Mouse (Mus musculus): ENCODE results near the gene Ifitm5. TPM values are rescaled to one million over a fixed set of nuclear protein-coding genes. Genes with fewer than 3 reads are reported as not detected.

The Ifitm5 gene
- polyA plus RNA-seq, 1 experiment: 0.44 TPM

- Histone ChIP-seq H3K79me3 (ENCODE audit: low read depth) (peaks cover 39% of the 10 kb centered on the region), H3K79me2 (ENCODE audit: control insufficient read depth, insufficient read depth) (peaks cover 52% of the 10 kb centered on the region), H3K36me3 (ENCODE audit: control insufficient read depth, insufficient read depth) (peaks cover 13% of the 10 kb centered on the region), H3ac (ENCODE audit: control insufficient read depth, insufficient read length, low read depth) (peak overlapping the region; percentile 47), H3K27me3 (ENCODE audit: control insufficient read depth, insufficient read depth, insufficient read length) (no peaks in the 10 kb centered on the region), H3K4me3 (ENCODE audit: insufficient read depth, poor library complexity, severe bottlenecking) (peak overlapping the region; percentile 82)
- no peak for TF ChIP-seq USF1 (IDR thresholded peaks at IDR 0.05; ENCODE audit: low read depth)
- TF ChIP-seq CTCF (IDR thresholded peaks at IDR 0.05; ENCODE audit: control insufficient read depth, insufficient read depth, insufficient read length): no peak
- TF ChIP-seq MAX (IDR thresholded peaks at IDR 0.05): no peak
- no peak for TF ChIP-seq CEBPB (IDR thresholded peaks at IDR 0.05; ENCODE audit: low read depth)
- no peak for TF ChIP-seq FOSL1 (IDR thresholded peaks at IDR 0.05; ENCODE audit: insufficient read depth, low read length, poor library complexity, severe bottlenecking)
- no peak for TF ChIP-seq MYOG (IDR thresholded peaks at IDR 0.05; ENCODE audit: control insufficient read depth, extremely low read depth, insufficient read length)
- TF ChIP-seq MYOD1 (IDR thresholded peaks at IDR 0.05; ENCODE audit: control insufficient read depth, insufficient read length, low read depth): no peak
These were observed 4.0 kb upstream of the Ifitm5 start for GRCm38 (mm10) chr7:140953800-140954732.

- Histone ChIP-seq H3K36me3 (ENCODE audit: control insufficient read depth, insufficient read depth) (peaks cover 13% of the 10 kb centered on the region), H3K4me3 (ENCODE audit: insufficient read depth, poor library complexity, severe bottlenecking) (no peak overlapping the region), H3K79me2 (ENCODE audit: control insufficient read depth, insufficient read depth) (peaks cover 52% of the 10 kb centered on the region), H3K27me3 (ENCODE audit: control insufficient read depth, insufficient read depth, insufficient read length) (no peaks in the 10 kb centered on the region), H3ac (ENCODE audit: control insufficient read depth, insufficient read length, low read depth) (no peak overlapping the region), H3K79me3 (ENCODE audit: low read depth) (peaks cover 39% of the 10 kb centered on the region)
- TF ChIP-seq MAX (IDR thresholded peaks at IDR 0.05) (no peak), CTCF (IDR thresholded peaks at IDR 0.05; ENCODE audit: control insufficient read depth, insufficient read depth, insufficient read length) (no peak), CEBPB (IDR thresholded peaks at IDR 0.05; ENCODE audit: low read depth) (no peak), MYOD1 (IDR thresholded peaks at IDR 0.05; ENCODE audit: control insufficient read depth, insufficient read length, low read depth) (no peak), FOSL1 (IDR thresholded peaks at IDR 0.05; ENCODE audit: insufficient read depth, low read length, poor library complexity, severe bottlenecking) (no peak), MYOG (IDR thresholded peaks at IDR 0.05; ENCODE audit: control insufficient read depth, extremely low read depth, insufficient read length) (no peak), USF1 (IDR thresholded peaks at IDR 0.05; ENCODE audit: low read depth) (no peak)
These were observed 3.0 kb upstream of the Ifitm5 start for GRCm38 (mm10) chr7:140953133-140953532.

- peaks cover 13% of the 10 kb centered on the region for H3K36me3 ChIP-seq (ENCODE audit: control insufficient read depth, insufficient read depth)
- TF ChIP-seq CTCF (IDR thresholded peaks at IDR 0.05; ENCODE audit: control insufficient read depth, insufficient read depth, insufficient read length): no peak
- no peak for TF ChIP-seq CEBPB (IDR thresholded peaks at IDR 0.05; ENCODE audit: low read depth)
- no peak for TF ChIP-seq MYOD1 (IDR thresholded peaks at IDR 0.05; ENCODE audit: control insufficient read depth, insufficient read length, low read depth)
- TF ChIP-seq USF1 (IDR thresholded peaks at IDR 0.05; ENCODE audit: low read depth): no peak
- TF ChIP-seq MYOG (IDR thresholded peaks at IDR 0.05; ENCODE audit: control insufficient read depth, extremely low read depth, insufficient read length): no peak
- TF ChIP-seq MAX (IDR thresholded peaks at IDR 0.05): no peak
- TF ChIP-seq FOSL1 (IDR thresholded peaks at IDR 0.05; ENCODE audit: insufficient read depth, low read length, poor library complexity, severe bottlenecking): no peak
These were observed 2.4 kb upstream of the Ifitm5 start for GRCm38 (mm10) chr7:140952441-140952840.

GRCm38 (mm10) chr7:140951765-140952164, 1.7 kb upstream of the Ifitm5 start:
- H3K79me2 ChIP-seq (ENCODE audit: control insufficient read depth, insufficient read depth): peaks cover 52% of the 10 kb centered on the region
- peaks cover 39% of the 10 kb centered on the region for H3K79me3 ChIP-seq (ENCODE audit: low read depth)
- no peak overlapping the region for H3K4me3 ChIP-seq (ENCODE audit: insufficient read depth, poor library complexity, severe bottlenecking)
- H3ac ChIP-seq (ENCODE audit: control insufficient read depth, insufficient read length, low read depth): no peak overlapping the region
- peaks cover 13% of the 10 kb centered on the region for H3K36me3 ChIP-seq (ENCODE audit: control insufficient read depth, insufficient read depth)
- no peak for TF ChIP-seq MAX (IDR thresholded peaks at IDR 0.05)
- TF ChIP-seq MYOG (IDR thresholded peaks at IDR 0.05; ENCODE audit: control insufficient read depth, extremely low read depth, insufficient read length): no peak
- TF ChIP-seq CTCF (IDR thresholded peaks at IDR 0.05; ENCODE audit: control insufficient read depth, insufficient read depth, insufficient read length): no peak
- TF ChIP-seq USF1 (IDR thresholded peaks at IDR 0.05; ENCODE audit: low read depth): no peak
- no peak for TF ChIP-seq CEBPB (IDR thresholded peaks at IDR 0.05; ENCODE audit: low read depth)
- TF ChIP-seq MYOD1 (IDR thresholded peaks at IDR 0.05; ENCODE audit: control insufficient read depth, insufficient read length, low read depth): no peak
- TF ChIP-seq FOSL1 (IDR thresholded peaks at IDR 0.05; ENCODE audit: insufficient read depth, low read length, poor library complexity, severe bottlenecking): no peak
- no peaks in the 10 kb centered on the region for H3K27me3 ChIP-seq (ENCODE audit: control insufficient read depth, insufficient read depth, insufficient read length)

More at GRCm38 (mm10) chr7:140952441-140952840, 2.4 kb upstream of the Ifitm5 start:
- H3K4me3 ChIP-seq (ENCODE audit: insufficient read depth, poor library complexity, severe bottlenecking): no peak overlapping the region
- peaks cover 52% of the 10 kb centered on the region for H3K79me2 ChIP-seq (ENCODE audit: control insufficient read depth, insufficient read depth)
- H3K79me3 ChIP-seq (ENCODE audit: low read depth): peaks cover 39% of the 10 kb centered on the region
- no peak overlapping the region for H3ac ChIP-seq (ENCODE audit: control insufficient read depth, insufficient read length, low read depth)
- no peaks in the 10 kb centered on the region for H3K27me3 ChIP-seq (ENCODE audit: control insufficient read depth, insufficient read depth, insufficient read length)

- Histone ChIP-seq H3K36me3 (ENCODE audit: control insufficient read depth, insufficient read depth) (peaks cover 18% of the 10 kb centered on the region), H3K4me3 (ENCODE audit: insufficient read depth, poor library complexity, severe bottlenecking) (no peak overlapping the region)
- TF ChIP-seq MYOG (IDR thresholded peaks at IDR 0.05; ENCODE audit: control insufficient read depth, extremely low read depth, insufficient read length): no peak
- no peak for TF ChIP-seq MAX (IDR thresholded peaks at IDR 0.05)
- TF ChIP-seq CEBPB (IDR thresholded peaks at IDR 0.05; ENCODE audit: low read depth): no peak
- no peak for TF ChIP-seq MYOD1 (IDR thresholded peaks at IDR 0.05; ENCODE audit: control insufficient read depth, insufficient read length, low read depth)
- TF ChIP-seq CTCF (IDR thresholded peaks at IDR 0.05; ENCODE audit: control insufficient read depth, insufficient read depth, insufficient read length): no peak
- TF ChIP-seq FOSL1 (IDR thresholded peaks at IDR 0.05; ENCODE audit: insufficient read depth, low read length, poor library complexity, severe bottlenecking): no peak
- TF ChIP-seq USF1 (IDR thresholded peaks at IDR 0.05; ENCODE audit: low read depth): no peak
These were observed 960 bp upstream of the Ifitm5 start for GRCm38 (mm10) chr7:140951051-140951450.

More at GRCm38 (mm10) chr7:140951051-140951450, 960 bp upstream of the Ifitm5 start:
- Histone ChIP-seq H3K79me2 (ENCODE audit: control insufficient read depth, insufficient read depth) (peaks cover 52% of the 10 kb centered on the region), H3ac (ENCODE audit: control insufficient read depth, insufficient read length, low read depth) (no peak overlapping the region), H3K27me3 (ENCODE audit: control insufficient read depth, insufficient read depth, insufficient read length) (no peaks in the 10 kb centered on the region), H3K79me3 (ENCODE audit: low read depth) (peaks cover 39% of the 10 kb centered on the region)

All from C2C12 (cell line).